Mouse (Mus musculus) layer of hippocampus, adult 2 months (tissue): Measurements from ENCODE around the gene Hnrnpa3. TPM values are rescaled to one million over a fixed set of nuclear protein-coding genes. Genes with fewer than 3 reads are reported as not detected.
A peak's percentile ranks its signal among the peaks of the same experiment; 100 is the strongest.

Source experiments
- DNase-seq, 2 experiments: peaks; one replicate each; pipeline ENCODE4 v3.0.0; 2022; ENCODE audit warnings: low spot score in 2 of 2
- H3K27ac ChIP-seq: fragments of 200-600 bp; 2 replicates; pipeline ENCODE4 v1.8.1; 2022
- H3K4me3 ChIP-seq: fragments of 200-600 bp; 2 replicates; pipeline ENCODE4 v1.8.1; 2022; ENCODE audit warnings: mild to moderate bottlenecking
- CTCF ChIP-seq: fragments of 200-600 bp; conservative IDR thresholded peaks from 2 replicates; pipeline ENCODE4 v1.8.1; 2022; ENCODE audit warnings: antibody characterized with exemption, mild to moderate bottlenecking, moderate library complexity
- total RNA-seq, 2 experiments: library from RNA; stranded (reverse); gene quantifications; 2 replicates each; pipeline ENCODE4 v1.2.3; 2021

Hnrnpa3 gene
- total RNA-seq, 2 experiments from 2014 or later: 305 to 319 TPM

DNA sequence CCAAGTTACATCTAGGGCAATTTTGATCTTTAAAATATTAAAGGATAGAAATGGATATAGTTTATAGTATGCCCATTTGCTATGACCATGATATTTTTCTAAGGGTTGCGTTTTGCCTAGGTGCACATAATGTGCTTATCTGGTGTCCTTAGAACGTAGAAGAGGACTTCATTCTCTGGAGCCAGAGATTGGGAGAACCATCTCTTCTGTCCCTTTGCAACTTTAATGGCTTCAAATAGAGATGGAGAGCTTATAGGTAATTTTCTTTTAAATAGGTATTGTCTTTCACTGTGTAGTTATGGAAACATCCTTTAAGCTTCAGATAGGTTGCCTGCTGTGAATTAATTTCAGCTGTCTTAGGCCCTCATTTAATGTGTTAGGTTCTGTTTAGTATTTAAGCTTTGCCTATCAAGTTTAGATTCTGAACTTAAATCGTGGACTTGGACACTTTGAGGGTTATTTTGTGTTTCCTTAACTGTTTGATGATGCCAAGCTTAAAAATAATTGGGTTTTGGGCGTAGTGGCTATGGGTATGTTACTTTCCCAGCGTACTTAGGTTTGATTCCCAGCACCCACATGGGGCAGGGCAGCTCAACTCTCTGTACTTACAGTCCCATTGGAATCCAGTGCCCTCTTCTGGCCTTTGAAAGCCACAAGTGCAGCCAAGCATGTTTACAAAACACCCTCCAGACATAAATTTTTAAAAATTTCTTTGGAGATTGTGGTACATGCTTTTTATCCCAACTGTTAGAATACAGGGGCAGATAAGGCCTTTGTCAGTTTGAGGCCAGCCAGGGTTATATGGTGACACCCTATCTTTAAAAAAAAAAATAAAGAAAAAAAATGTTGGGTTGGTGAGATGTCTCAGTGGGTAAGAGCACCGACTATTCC lies 11.6 kb downstream of the Hnrnpa3 start:
- DNase-seq: peak in 1 of 2 experiments; percentile 3
- Histone ChIP-seq H3K4me3 (no peak overlapping the region), H3K27ac (no peak overlapping the region)
- 0 out of 2 replicates have a peak, but pooled peaks have one; percentile 7 for TF ChIP-seq CTCF

DNA sequence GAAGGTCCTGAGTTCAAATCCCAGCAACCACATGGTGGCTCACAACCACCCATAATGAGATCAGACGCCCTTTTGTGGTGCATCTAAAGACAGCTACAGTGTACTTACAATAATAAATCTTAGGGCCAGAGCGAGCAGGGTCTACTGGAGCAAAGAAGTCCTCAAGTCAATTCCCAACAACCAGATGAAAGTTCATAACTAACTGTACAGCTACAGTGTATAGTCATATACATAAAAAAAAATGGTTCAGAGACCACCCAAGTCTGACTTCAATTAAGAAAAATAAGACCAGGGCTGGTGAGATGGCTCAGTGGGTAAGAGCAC lies 12.2 kb downstream of the Hnrnpa3 start:
- no peak overlapping the region for H3K27ac ChIP-seq
- DNase-seq: no peak
- H3K4me3 ChIP-seq: no peak overlapping the region
- TF ChIP-seq CTCF: no peak

DNA sequence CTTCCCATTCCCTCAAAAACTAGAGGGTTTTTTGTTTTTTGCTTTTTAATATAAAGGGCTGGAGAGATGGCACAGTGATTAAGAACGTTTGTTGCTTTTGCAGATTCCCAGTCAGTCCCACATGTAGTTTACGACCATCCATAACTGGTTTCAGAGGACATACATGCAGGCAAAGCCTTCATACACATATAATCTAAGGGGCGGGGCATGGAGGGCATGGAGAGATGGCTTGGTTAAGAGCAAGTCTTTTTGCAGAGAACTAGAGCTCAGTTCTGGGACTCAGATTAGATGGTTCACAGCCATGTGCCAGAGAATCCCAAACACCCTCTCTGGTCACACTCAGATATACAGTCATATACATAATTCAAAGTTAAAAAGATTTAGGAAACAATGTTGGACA lies 13.5 kb downstream of the Hnrnpa3 start:
- Histone ChIP-seq H3K4me3 (no peak overlapping the region), H3K27ac (no peak overlapping the region)
- DNase-seq: no peak
- TF ChIP-seq CTCF: no peak

DNA sequence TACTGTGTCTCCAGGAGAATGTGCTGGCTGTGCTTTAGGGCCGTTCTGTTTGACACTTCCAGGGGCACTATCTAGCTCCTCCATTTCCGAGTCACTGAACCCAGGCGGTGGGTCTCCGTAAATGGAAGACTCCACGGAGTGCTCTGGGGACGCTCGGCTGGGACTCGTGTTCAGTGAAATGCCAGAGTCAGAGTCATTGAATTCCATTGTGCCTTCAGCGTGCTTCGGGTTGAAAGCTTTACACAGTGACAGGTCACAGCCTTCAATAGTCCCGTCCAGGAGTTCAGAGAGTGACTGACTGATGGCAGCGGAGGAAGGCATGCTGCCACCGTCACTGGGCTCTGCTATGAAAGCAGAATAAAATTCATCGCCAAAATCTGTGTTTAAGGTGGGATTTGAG lies 17.5 kb downstream of the Hnrnpa3 start:
- Histone ChIP-seq H3K27ac (no peak overlapping the region), H3K4me3 (no peak overlapping the region)
- no peak for TF ChIP-seq CTCF
- DNase-seq: no peak

DNA sequence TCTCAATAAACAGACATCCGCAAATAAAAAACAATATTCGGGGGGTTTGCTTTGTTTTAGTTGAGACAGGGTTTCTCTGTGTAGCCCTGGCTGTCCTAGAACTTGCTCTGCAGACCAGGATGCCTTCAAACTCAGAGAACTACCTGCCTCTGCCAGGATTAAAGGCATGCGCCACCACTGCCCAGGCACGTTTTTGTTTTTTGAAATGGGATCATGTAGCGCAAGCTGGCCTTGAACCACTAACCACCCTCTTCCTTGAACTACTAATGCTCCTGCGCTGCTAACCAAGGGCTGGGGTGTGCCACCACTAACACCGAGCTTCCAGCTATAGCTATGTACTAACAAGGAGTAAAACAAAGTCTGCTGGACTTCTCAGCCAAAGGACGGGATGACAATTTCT lies 20.9 kb downstream of the Hnrnpa3 start:
- no peak for TF ChIP-seq CTCF
- no peak overlapping the region for H3K4me3 ChIP-seq
- no peak for DNase-seq
- peak overlapping the region; percentile 72 for H3K27ac ChIP-seq

DNA sequence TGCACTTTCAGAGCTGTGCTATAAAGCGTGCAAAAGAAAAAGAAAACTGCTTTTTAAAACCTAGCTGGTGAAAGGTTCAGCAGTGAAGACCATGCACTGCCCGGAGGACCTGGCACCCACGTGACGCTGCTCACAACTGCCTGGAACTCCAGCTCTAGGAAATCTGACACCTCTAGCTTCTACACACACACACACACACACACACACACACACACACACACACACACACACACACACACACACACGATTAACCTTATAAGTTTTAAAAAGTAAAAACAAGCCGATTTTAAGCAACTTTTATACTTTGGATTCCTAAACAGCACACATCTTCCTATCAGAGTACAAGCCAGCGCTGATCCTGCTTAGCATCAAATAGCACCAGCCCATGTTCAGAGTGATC lies 22.4 kb downstream of the Hnrnpa3 start:
- Histone ChIP-seq H3K27ac (peak overlapping the region; percentile 72; the same call in 1 of the 2 replicates), H3K4me3 (no peak overlapping the region)
- TF ChIP-seq CTCF: no peak
- DNase-seq: no peak

DNA sequence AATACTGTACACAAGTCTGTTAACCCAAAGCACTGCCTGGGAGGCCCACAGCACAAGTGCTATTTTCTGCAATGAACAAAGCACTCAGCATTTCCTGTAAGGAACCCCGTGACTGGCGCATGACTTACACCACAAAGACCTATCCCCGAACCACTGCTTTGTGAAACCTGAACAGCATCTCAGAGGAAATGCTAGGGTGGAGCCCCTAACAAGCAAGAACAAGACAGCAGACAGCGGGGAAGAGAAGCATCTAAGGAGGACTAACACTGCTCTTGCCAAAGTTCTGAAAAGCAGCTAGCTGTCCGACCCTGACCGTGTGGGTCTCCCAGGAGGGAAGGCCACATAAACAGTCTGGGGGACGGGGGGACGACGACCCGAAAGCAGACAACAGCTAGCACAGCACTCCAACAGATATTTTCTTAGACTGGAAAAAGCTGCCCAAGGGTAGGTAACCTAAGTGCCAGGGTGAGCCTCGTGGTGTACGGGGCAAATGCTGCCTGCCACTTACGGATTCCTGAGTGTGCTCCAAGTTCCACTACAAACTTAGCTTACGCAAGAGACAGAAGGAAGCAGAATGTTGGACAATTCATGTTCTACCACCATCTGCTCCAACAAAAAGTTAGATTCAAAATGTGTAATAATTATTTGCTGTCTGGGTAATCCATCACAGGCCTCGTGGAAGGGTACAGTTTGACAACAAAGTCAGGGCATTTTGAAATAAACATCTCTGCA lies 24.1 kb downstream of the Hnrnpa3 start:
- H3K27ac ChIP-seq: peak overlapping the region; percentile 60
- TF ChIP-seq CTCF: no peak
- peak; percentile 20 to 27 for DNase-seq

GRCm38 (mm10) chr2:75684526-75684925 lies 25.5 kb downstream of the Hnrnpa3 start:
- Histone ChIP-seq H3K4me3 (no peak overlapping the region), H3K27ac (peak overlapping the region; percentile 60; the same call in 1 of the 2 replicates)
- no peak for TF ChIP-seq CTCF
- DNase-seq: no peak

More for the DNA sequence above, 24.1 kb downstream of the Hnrnpa3 start:
- H3K4me3 ChIP-seq: no peak overlapping the region

DNA sequence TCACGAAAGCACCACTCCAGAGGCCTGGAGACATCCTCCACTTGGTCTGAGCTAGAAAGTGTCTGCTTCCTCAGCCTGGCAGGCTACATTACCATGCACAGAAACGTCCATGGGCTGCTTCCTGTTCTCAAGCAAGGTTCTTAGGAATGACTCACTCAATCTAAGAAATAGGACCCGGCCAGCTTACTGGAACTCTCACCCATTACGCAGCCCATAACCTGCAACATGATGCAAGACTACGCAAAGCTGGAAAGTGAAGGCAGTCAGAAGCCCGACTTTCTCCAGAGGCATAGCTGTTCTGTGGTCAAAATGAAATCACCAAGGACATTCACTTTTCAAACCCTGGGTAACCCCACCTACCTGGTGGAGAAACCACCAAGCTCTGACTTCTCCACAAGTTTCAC lies 26.4 kb downstream of the Hnrnpa3 start:
- H3K27ac ChIP-seq: 0 out of 2 replicates have a peak overlapping the region, but pooled peaks have one; percentile 1
- DNase-seq: no peak
- TF ChIP-seq CTCF: no peak
- H3K4me3 ChIP-seq: no peak overlapping the region

GRCm38 (mm10) chr2:75687040-75687749 lies 28.1 kb downstream of the Hnrnpa3 start:
- DNase-seq: no peak
- H3K27ac ChIP-seq: no peak overlapping the region
- no peak for TF ChIP-seq CTCF
- H3K4me3 ChIP-seq: no peak overlapping the region

DNA sequence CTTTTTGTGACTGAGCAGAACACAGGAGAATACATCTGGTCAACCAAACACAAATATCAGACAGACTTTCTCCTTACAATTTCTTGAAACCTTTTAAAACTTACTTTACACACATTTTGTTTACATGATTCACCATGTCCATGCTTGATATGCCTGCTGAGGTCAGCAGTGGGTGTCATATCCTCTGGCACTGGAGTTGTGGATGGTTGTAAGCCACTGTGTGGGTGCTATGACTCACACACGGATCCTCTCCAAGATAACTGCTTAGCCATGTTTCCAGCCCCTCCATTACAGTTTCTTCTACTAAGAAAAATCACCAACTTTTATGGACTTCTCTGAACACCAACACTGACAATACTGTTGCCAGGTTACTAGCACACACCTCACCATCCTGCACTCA lies 29.8 kb downstream of the Hnrnpa3 start:
- Histone ChIP-seq H3K4me3 (no peak overlapping the region), H3K27ac (no peak overlapping the region)
- TF ChIP-seq CTCF: no peak
- DNase-seq: no peak

DNA sequence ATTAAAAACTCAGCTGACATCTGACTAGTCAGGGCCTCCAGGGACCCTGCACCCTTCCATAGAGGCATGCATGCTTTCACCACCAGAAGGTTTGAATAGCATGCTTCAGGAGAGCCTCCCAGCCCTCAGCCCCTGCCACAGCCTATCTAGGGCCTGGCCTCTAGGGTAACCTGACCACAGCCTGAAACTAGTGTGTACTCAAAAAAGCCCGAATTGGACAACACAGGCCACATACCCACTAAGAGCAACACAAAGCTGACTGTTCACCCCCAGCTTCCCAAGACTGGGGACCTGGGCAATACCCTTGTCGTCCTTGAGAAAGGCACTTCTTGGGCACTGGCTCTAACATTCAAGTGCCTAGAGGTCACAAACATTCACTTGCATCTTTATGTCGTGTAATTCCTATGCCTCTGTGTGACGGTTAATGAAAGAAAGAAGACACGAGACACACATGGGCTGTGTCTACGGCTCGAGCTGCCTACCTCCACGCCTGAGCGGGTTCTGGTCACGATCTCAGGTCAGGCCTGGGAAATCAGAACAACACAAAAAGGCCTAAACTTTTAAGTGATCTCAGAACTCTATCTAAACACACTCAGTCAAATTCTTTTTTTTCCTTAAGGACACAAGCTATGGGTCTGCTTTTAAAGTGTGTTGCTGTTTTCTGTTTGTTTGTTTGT lies 30.6 kb downstream of the Hnrnpa3 start:
- DNase-seq: peak in 1 of 2 experiments; percentile 8
- Histone ChIP-seq H3K4me3 (no peak overlapping the region), H3K27ac (no peak overlapping the region)
- TF ChIP-seq CTCF: no peak
